Mouse (Mus musculus): ENCODE data around the gene Fam181b. TPM values are rescaled to one million over a fixed set of nuclear protein-coding genes. Genes with fewer than 3 reads are reported as not detected.

The Fam181b gene
- polyA plus RNA-seq, 1 experiment from 2014 or later = 0.18 TPM

Other genes starting within 250 kb of the Fam181b start
- gene Ddias, start 205.6 kb upstream of the Fam181b start, polyA plus RNA-seq (2015; fragmentation: Nextera tagmentation; extraction: Ambion mirVana) = 10.6 and 15.1 TPM in 2 replicates
- 16.5 and 18.3 TPM in 2 replicates for gene Prcp, start 205.4 kb upstream of the Fam181b start, polyA plus RNA-seq (2015; fragmentation: Nextera tagmentation; extraction: Ambion mirVana)